Mouse (Mus musculus) forebrain, embryonic 11.5 days (tissue): ENCODE data around the gene Cyp2j7. TPM values are rescaled to one million over a fixed set of nuclear protein-coding genes. Genes with fewer than 3 reads are reported as not detected.

Experiments used
- ATAC-seq: fragments of 200-750 bp; cut with Nextera tagmentation; replicated peaks from 2 replicates; pipeline ENCODE4 v1.8.0; 2017; ENCODE audit warnings: moderate TSS enrichment; ENCODE audit not compliant: low FRiP score
- DNase-seq: peaks from one replicate; pipeline ENCODE4 v3.0.0-alpha.2; 2017; ENCODE audit warnings: low spot score
- H3K27ac ChIP-seq: fragments of 300-500 bp; sonication (generic); 2 replicates; pipeline ENCODE4 v1.5.1; 2014; ENCODE audit warnings: low read depth, low read length
- H3K27me3 ChIP-seq: fragments of 300-500 bp; sonication (generic); 2 replicates; pipeline ENCODE4 v1.6.1; 2014; ENCODE audit warnings: mild to moderate bottlenecking, low read length, mixed read lengths; ENCODE audit not compliant: control insufficient read depth, insufficient read depth
- H3K36me3 ChIP-seq: fragments of 300-500 bp; sonication (generic); 2 replicates; pipeline ENCODE4 v1.6.1; 2014; ENCODE audit warnings: mild to moderate bottlenecking, low read length, moderate library complexity, mixed read lengths; ENCODE audit not compliant: control insufficient read depth, insufficient read depth
- H3K4me1 ChIP-seq: fragments of 300-500 bp; sonication (generic); replicated peaks from 2 replicates; pipeline ENCODE4 v1.6.1; 2014; ENCODE audit warnings: low read length, mixed read lengths; ENCODE audit not compliant: control insufficient read depth, insufficient read depth
- H3K4me2 ChIP-seq: fragments of 300-500 bp; sonication (generic); 2 replicates; pipeline ENCODE4 v1.6.1; 2014; ENCODE audit warnings: low read depth, mild to moderate bottlenecking, low read length, moderate library complexity, mixed read lengths; ENCODE audit not compliant: severe bottlenecking
- H3K4me3 ChIP-seq: fragments of 300-500 bp; sonication (generic); 2 replicates; pipeline ENCODE4 v1.5.1; 2014; ENCODE audit warnings: low read depth, low read length
- H3K9ac ChIP-seq: fragments of 300-500 bp; sonication (generic); 2 replicates; pipeline ENCODE4 v1.6.1; 2014; ENCODE audit warnings: low read length
- H3K9me3 ChIP-seq: fragments of 300-500 bp; sonication (generic); 2 replicates; pipeline ENCODE4 v1.6.1; 2016; ENCODE audit warnings: low read length, mixed read lengths; ENCODE audit not compliant: control insufficient read depth
- WGBS: fragments of 180-500 bp; shearing (Covaris S2); extraction: QIAGEN DNeasy Blood & Tissue Kit; methylation state at CpG from one replicate; pipeline ENCODE4 v1.1.7; 2014; 5-methylcytosine and 5-hydroxymethylcytosine counted together
- polyA plus RNA-seq: library from polyadenylated mRNA; unstranded; fragments of >200 nt; fragmentation: Nextera tagmentation; extraction: Ambion mirVana; gene quantifications from 2 replicates; pipeline ENCODE4 v1.2.1, GENCODE M21; 2014

Cyp2j7 gene
- polyA plus RNA-seq, 1 experiment from 2014 or later: not detected

- WGBS: 84% methylated on average over 1 of the region's 1 CpGs
- no peak overlapping the region for H3K27ac ChIP-seq
- H3K27me3 ChIP-seq: no peaks in the 10 kb centered on the region
- no peaks in the 10 kb centered on the region for H3K4me1 ChIP-seq
- H3K9me3 ChIP-seq: no peaks in the 10 kb centered on the region
- H3K36me3 ChIP-seq: no peaks in the 10 kb centered on the region
- H3K4me3 ChIP-seq: no peak overlapping the region
- DNase-seq (no peak), ATAC-seq (no peak)
- no peak overlapping the region for H3K4me2 ChIP-seq
- no peak overlapping the region for H3K9ac ChIP-seq
These were observed 74.9 kb downstream of the Cyp2j7 start for GRCm38 (mm10) chr4:96161575-96161974.

Other genes starting within 250 kb of the Cyp2j7 start
- 0.24 TPM in 1 of 2 replicates, not detected in the other for gene Cyp2j13, start 159.1 kb downstream of the Cyp2j7 start, polyA plus RNA-seq
- not detected in 2 replicates for gene Cyp2j12, start 95.5 kb downstream of the Cyp2j7 start, polyA plus RNA-seq
- not detected in 2 replicates for gene Cyp2j11, start 112.0 kb upstream of the Cyp2j7 start, polyA plus RNA-seq